Mouse (Mus musculus): ENCODE measurements around the gene Tnfrsf1b.

The Tnfrsf1b gene

GRCm38 (mm10) chr4:145217837-145218236 lies 28.8 kb downstream of the Tnfrsf1b start:
- no peak for DNase-seq

- DNase-seq: no peak
Observed at GRCm38 (mm10) chr4:145217046-145217445, 29.6 kb downstream of the Tnfrsf1b start.

- no peak for DNase-seq
Observed at GRCm38 (mm10) chr4:145215396-145215795, 31.3 kb downstream of the Tnfrsf1b start.

GRCm38 (mm10) chr4:145214786-145215174 lies 31.9 kb downstream of the Tnfrsf1b start:
- DNase-seq: no peak

- DNase-seq: peak; percentile 73 to 91
Observed at GRCm38 (mm10) chr4:145213999-145214785, 32.5 kb downstream of the Tnfrsf1b start.

- no peak for DNase-seq
Observed at GRCm38 (mm10) chr4:145211076-145211475, 35.6 kb downstream of the Tnfrsf1b start.

- DNase-seq: no peak
Observed at GRCm38 (mm10) chr4:145210564-145210963, 36.1 kb downstream of the Tnfrsf1b start.

GRCm38 (mm10) chr4:145209690-145210088 lies 37.0 kb downstream of the Tnfrsf1b start:
- DNase-seq: no peak

- DNase-seq: no peak
Observed at GRCm38 (mm10) chr4:145209076-145209689, 37.5 kb downstream of the Tnfrsf1b start.

GRCm38 (mm10) chr4:145207718-145208371 lies 38.8 kb downstream of the Tnfrsf1b start:
- DNase-seq: no peak

- no peak for DNase-seq
Observed at GRCm38 (mm10) chr4:145204779-145205178, 41.9 kb downstream of the Tnfrsf1b start.

GRCm38 (mm10) chr4:145203305-145203704 lies 43.4 kb downstream of the Tnfrsf1b start:
- DNase-seq: no peak

- no peak for DNase-seq
Observed at GRCm38 (mm10) chr4:145201424-145201823, 45.2 kb downstream of the Tnfrsf1b start.

- DNase-seq: no peak
Observed at GRCm38 (mm10) chr4:145199982-145200699, 46.5 kb downstream of the Tnfrsf1b start.

- peak in 1 of 2 experiments; percentile 25 for DNase-seq
Observed at GRCm38 (mm10) chr4:145196586-145196985, 50.1 kb downstream of the Tnfrsf1b start.

GRCm38 (mm10) chr4:145195172-145195571 lies 51.5 kb downstream of the Tnfrsf1b start:
- no peak for DNase-seq

- peak; percentile 80 to 91 for DNase-seq
Observed at GRCm38 (mm10) chr4:145194559-145195162, 52.0 kb downstream of the Tnfrsf1b start, which contains the start of gene Vps13d. Gene Vps13d, minus strand, starts transcription at chr4:145195005.

- peak in 1 of 2 experiments; percentile 12 for DNase-seq
Observed at GRCm38 (mm10) chr4:145193991-145194511, 52.6 kb downstream of the Tnfrsf1b start.

GRCm38 (mm10) chr4:145193406-145193805 lies 53.3 kb downstream of the Tnfrsf1b start:
- DNase-seq: no peak

GRCm38 (mm10) chr4:145192686-145193085 lies 54.0 kb downstream of the Tnfrsf1b start:
- DNase-seq: no peak

GRCm38 (mm10) chr4:145188561-145188960 lies 58.1 kb downstream of the Tnfrsf1b start:
- no peak for DNase-seq

- DNase-seq: no peak
Observed at GRCm38 (mm10) chr4:145187619-145188018, 59.1 kb downstream of the Tnfrsf1b start.
